Comparison of ENCODE assay signal across 21 mouse cellular contexts in genomic region chr1:136469408-136469807, GRCm38 (mm10). TPM values are rescaled to one million over a fixed set of nuclear protein-coding genes. Genes with fewer than 3 reads are reported as not detected.
DNase-seq lines count a peak whose midpoint lies in the region; ATAC-seq and TF ChIP-seq lines count a peak whose summit lies in the region.
"Had no signal": no experiment of that assay in that cellular context is flagged by ENCODE, and none has a peak within 500 bp of the region (broad histone marks: within the 10 kb centered on the region; RNA-seq: fewer than 3 reads in every experiment).

No protein-coding gene starts in this region.

- H3K27me3 ChIP-seq in C2C12 (ENCODE audit: control insufficient read depth, insufficient read depth, insufficient read length): no peaks in the 10 kb centered on the region
- no peaks in the 10 kb centered on the region for H3K27me3 ChIP-seq in liver, embryonic 16.5 days (ENCODE audit: control insufficient read depth, insufficient read depth, low read depth, low read length)
- H3K27me3 ChIP-seq in forebrain, embryonic 11.5 days (ENCODE audit: control insufficient read depth, insufficient read depth, low read length): no peaks in the 10 kb centered on the region
- H3K27me3 ChIP-seq: forebrain, embryonic 13.5 days; kidney, embryonic 15.5 days; limb, embryonic 13.5 days; lung, embryonic 15.5 days; Patski had no signal

- peak overlapping the region; percentile 40 for H3K4me2 ChIP-seq in liver, embryonic 16.5 days (ENCODE audit: low read depth, low read length)
- H3K4me2 ChIP-seq in forebrain, embryonic 11.5 days (ENCODE audit: low read depth, low read length, severe bottlenecking): no peak overlapping the region
- H3K4me2 ChIP-seq: forebrain, embryonic 13.5 days; kidney, embryonic 15.5 days; limb, embryonic 13.5 days; lung, embryonic 15.5 days had no signal

- peaks cover 52% of the 10 kb centered on the region for H3K36me3 ChIP-seq in C2C12 (ENCODE audit: control insufficient read depth, insufficient read depth)
- peaks cover 52% of the 10 kb centered on the region for H3K36me3 ChIP-seq in liver, embryonic 16.5 days (ENCODE audit: control insufficient read depth, insufficient read depth)
- H3K36me3 ChIP-seq in forebrain, embryonic 11.5 days (ENCODE audit: control insufficient read depth, insufficient read depth, low read length): peaks cover 2% of the 10 kb centered on the region; the same call in 1 of the 2 replicates

- H3K9ac ChIP-seq in liver, embryonic 16.5 days (ENCODE audit: low read depth, low read length): no peak overlapping the region
- no peak overlapping the region for H3K9ac ChIP-seq in forebrain, embryonic 11.5 days (ENCODE audit: low read length)
- H3K9ac ChIP-seq: forebrain, embryonic 13.5 days; kidney, embryonic 15.5 days; limb, embryonic 13.5 days; lung, embryonic 15.5 days had no signal

- no peak for ATAC-seq in liver, embryonic 16.5 days (ENCODE audit: low read depth)
- no peak for ATAC-seq in forebrain, embryonic 11.5 days (replicated peaks; ENCODE audit: low FRiP score)
- ATAC-seq: forebrain, embryonic 13.5 days; hindbrain, postnatal 0 days; intestine, postnatal 0 days; Patski had no signal

- peaks cover 44% of the 10 kb centered on the region for H3K79me2 ChIP-seq in C2C12 (ENCODE audit: control insufficient read depth, insufficient read depth)

- peaks cover 13% of the 10 kb centered on the region for H3K79me3 ChIP-seq in C2C12 (ENCODE audit: low read depth)

- H3K27ac ChIP-seq in liver, embryonic 16.5 days (ENCODE audit: low read length): no peak overlapping the region
- no peak overlapping the region for H3K27ac ChIP-seq in forebrain, embryonic 11.5 days (ENCODE audit: low read depth, low read length)
- H3K27ac ChIP-seq: forebrain, embryonic 13.5 days; hindbrain, postnatal 0 days; kidney, embryonic 15.5 days; limb, embryonic 13.5 days; lung, embryonic 15.5 days had no signal

- 86% methylated on average over 4 of the region's 4 CpGs for WGBS in liver, embryonic 16.5 days (ENCODE audit: insufficient replicate concordance)
- WGBS in forebrain, embryonic 11.5 days: 94% methylated on average over 4 of the region's 4 CpGs

- no peaks in the 10 kb centered on the region for H3K9me3 ChIP-seq in liver, embryonic 16.5 days (replicated peaks; ENCODE audit: control insufficient read depth, low read length)
- H3K9me3 ChIP-seq in forebrain, embryonic 11.5 days (ENCODE audit: control insufficient read depth, low read length): no peaks in the 10 kb centered on the region
- H3K9me3 ChIP-seq: forebrain, embryonic 13.5 days; kidney, embryonic 15.5 days; limb, embryonic 13.5 days; lung, embryonic 15.5 days had no signal

- DNase-seq in adrenal gland, adult 8-10 months: peak; percentile 12
- DNase-seq in adrenal gland, postnatal 4 days (ENCODE audit: low spot score in 2 of 2): no peak
- DNase-seq in adrenal gland, postnatal 36 days: peak; percentile 25 to 40
- DNase-seq in cerebellum, adult 11 months: no peak
- DNase-seq in ovary, adult 18-20 months (ENCODE audit: low spot score): no peak
- DNase-seq in forebrain, embryonic 11.5 days (ENCODE audit: low spot score): no peak
- DNase-seq: cerebellum, postnatal 10 days; gastrocnemius, postnatal 14 days; kidney, postnatal 4 days; lung, postnatal 4 days; right cerebral cortex, adult 18-20 months; thymus, postnatal 14 days had no signal

- H3ac ChIP-seq in C2C12 (ENCODE audit: control insufficient read depth, insufficient read length, low read depth): no peak overlapping the region

- H3K4me1 ChIP-seq in liver, embryonic 16.5 days (ENCODE audit: control insufficient read depth, low read depth, low read length): peaks cover 31% of the 10 kb centered on the region
- peaks cover 3% of the 10 kb centered on the region; the same call in 1 of the 2 replicates for H3K4me1 ChIP-seq in forebrain, embryonic 11.5 days (replicated peaks; ENCODE audit: control insufficient read depth, insufficient read depth, low read length)

- no peak for TF ChIP-seq CTCF in C2C12 (IDR thresholded peaks at IDR 0.05; ENCODE audit: control insufficient read depth, insufficient read depth, insufficient read length)

- no peak overlapping the region for H3K4me3 ChIP-seq in C2C12 (ENCODE audit: insufficient read depth, poor library complexity, severe bottlenecking)
- peak overlapping the region; percentile 15 for H3K4me3 ChIP-seq in liver, embryonic 16.5 days (ENCODE audit: low read depth, low read length)
- no peak overlapping the region for H3K4me3 ChIP-seq in forebrain, embryonic 11.5 days (ENCODE audit: low read depth, low read length)
- H3K4me3 ChIP-seq: forebrain, embryonic 13.5 days; kidney, embryonic 15.5 days; limb, embryonic 13.5 days; lung, embryonic 15.5 days had no signal

TF ChIP-seq in C2C12, 6 proteins besides CTCF, POLR2A, EP300 and RAD21:
- TF ChIP-seq CEBPB (IDR thresholded peaks at IDR 0.05; ENCODE audit: low read depth): peak; percentile 27
- no peak for TF ChIP-seq MAX (IDR thresholded peaks at IDR 0.05)

RNA-seq across cellular contexts. Expression of gene Kif14, which starts 3.3 kb away (rescaled TPM):
- total RNA-seq in adrenal gland, adult 8-10 months (2022): under 1 TPM; 0.37 to 0.66 (median 0.52) TPM
- 1 to 10 TPM; 5.8 to 7.7 TPM for total RNA-seq in adrenal gland, postnatal 4 days (2021)
- polyA plus RNA-seq in C2C12 (2012; fragmentation: generic; extraction: Trizol): 2.8 TPM
- total RNA-seq in adrenal gland, postnatal 36 days (2021): under 1 TPM; 0.73 to 0.79 TPM
- 5.5 and 6.2 TPM in 2 replicates for polyA plus RNA-seq in liver, embryonic 16.5 days (2015; fragmentation: Nextera tagmentation; extraction: Ambion mirVana)
- 11.3 and 12.8 TPM in 2 replicates for polyA plus RNA-seq in forebrain, embryonic 11.5 days (2014; fragmentation: Nextera tagmentation; extraction: Ambion mirVana)

RNA-seq across cellular contexts. Expression of gene Ddx59, which starts 54.3 kb away (rescaled TPM):
- 10 to 100 TPM; 12.1 to 13.5 (median 12.9) TPM for total RNA-seq in adrenal gland, adult 8-10 months (2022)
- total RNA-seq in adrenal gland, postnatal 4 days (2021): 10 to 100 TPM; 16.0 to 16.7 TPM
- 6.0 TPM for polyA plus RNA-seq in C2C12 (2012; fragmentation: generic; extraction: Trizol)
- total RNA-seq in adrenal gland, postnatal 36 days (2021): 10 to 100 TPM; 10.5 to 14.8 TPM
- 4.5 and 5.2 TPM in 2 replicates for polyA plus RNA-seq in liver, embryonic 16.5 days (2015; fragmentation: Nextera tagmentation; extraction: Ambion mirVana)
- 19.2 and 21.7 TPM in 2 replicates for polyA plus RNA-seq in forebrain, embryonic 11.5 days (2014; fragmentation: Nextera tagmentation; extraction: Ambion mirVana)

Comparison
In these comparisons a context has a peak if more than half of its experiments do, and no peak if none do; other contexts are left out.
1. DNase-seq: peak in adrenal gland, adult 8-10 months (single experiment) and adrenal gland, postnatal 36 days (2 of 2); none in adrenal gland, postnatal 4 days (0 of 2), cerebellum, adult 11 months (single experiment), ovary, adult 18-20 months (single experiment) and forebrain, embryonic 11.5 days (single experiment).